Mouse (Mus musculus) forebrain, embryonic 15.5 days (tissue): ENCODE data around the gene Olfr128. TPM values are rescaled to one million over a fixed set of nuclear protein-coding genes. Genes with fewer than 3 reads are reported as not detected.
"Not testable (repeated sequence)": the region's sequence is repeated elsewhere in the genome, so short reads cannot be mapped to it uniquely, and the experiment has no call there.

Experiments used
- ATAC-seq: fragments of 200-750 bp; cut with Nextera tagmentation; replicated peaks from 2 replicates; pipeline ENCODE4 v1.8.0; 2017; ENCODE audit warnings: mild to moderate bottlenecking, moderate TSS enrichment, moderate library complexity
- H3K27ac ChIP-seq: fragments of 300-500 bp; sonication (generic); replicated peaks from 2 replicates; pipeline ENCODE4 v1.5.1; 2015; ENCODE audit warnings: mild to moderate bottlenecking, inconsistent platforms
- H3K27me3 ChIP-seq: fragments of 300-500 bp; sonication (generic); 2 replicates; pipeline ENCODE4 v1.6.1; 2015; ENCODE audit warnings: inconsistent platforms
- H3K36me3 ChIP-seq: fragments of 300-500 bp; sonication (generic); 2 replicates; pipeline ENCODE4 v1.6.1; 2015; ENCODE audit warnings: mild to moderate bottlenecking, inconsistent platforms
- H3K4me1 ChIP-seq: fragments of 300-500 bp; sonication (generic); 2 replicates; pipeline ENCODE4 v1.6.1; 2015; ENCODE audit warnings: inconsistent platforms
- H3K4me2 ChIP-seq: fragments of 300-500 bp; sonication (generic); replicated peaks from 2 replicates; pipeline ENCODE4 v1.6.1; 2015; ENCODE audit warnings: mild to moderate bottlenecking, inconsistent platforms
- H3K4me3 ChIP-seq: fragments of 300-500 bp; sonication (generic); 2 replicates; pipeline ENCODE4 v1.5.1; 2015; ENCODE audit warnings: mild to moderate bottlenecking, inconsistent platforms
- H3K9ac ChIP-seq: fragments of 300-500 bp; sonication (generic); replicated peaks from 2 replicates; pipeline ENCODE4 v1.6.1; 2015; ENCODE audit warnings: mild to moderate bottlenecking, inconsistent platforms
- H3K9me3 ChIP-seq: fragments of 300-500 bp; sonication (generic); 2 replicates; pipeline ENCODE4 v1.6.1; 2016; ENCODE audit warnings: inconsistent platforms
- WGBS: fragments of 180-500 bp; shearing (Covaris S2); methylation state at CpG from one replicate; pipeline ENCODE4 v1.1.7; 2015; ENCODE audit warnings: mixed read lengths; 5-methylcytosine and 5-hydroxymethylcytosine counted together
- polyA plus RNA-seq: library from polyadenylated mRNA; unstranded; fragments of >200 nt; fragmentation: Nextera tagmentation; extraction: Ambion mirVana; gene quantifications from 2 replicates; pipeline ENCODE4 v1.2.1, GENCODE M21; 2015

The Olfr128 gene
- polyA plus RNA-seq: not detected in 2 replicates

DNA sequence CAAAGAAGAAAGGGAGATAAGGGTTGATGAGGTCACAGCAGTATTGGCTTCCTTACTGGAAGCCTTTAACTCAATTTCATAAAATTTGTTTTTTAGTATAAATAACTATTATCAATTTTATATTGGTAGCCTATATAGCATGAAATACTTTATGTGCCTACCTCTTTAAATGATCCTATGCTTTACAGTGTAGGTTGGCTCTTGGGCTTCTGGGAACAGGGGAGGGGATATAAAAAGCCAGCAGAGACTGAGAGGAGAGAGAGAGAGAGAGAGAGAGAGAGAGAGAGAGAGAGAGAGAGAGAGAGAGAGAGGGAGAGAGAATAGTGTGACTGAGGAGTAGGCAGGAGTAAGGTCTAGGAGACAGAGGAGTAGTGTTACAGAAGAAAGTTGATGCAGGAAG, at the start of gene Olfr128:
Gene Olfr128, plus strand, starts transcription at position 301 of the 400 bp plus-strand sequence.
- Histone ChIP-seq H3K4me2 (no peak within 1 kb of the TSS), H3K9me3 (no peaks in the 10 kb centered on the region), H3K9ac (no peak within 1 kb of the TSS), H3K27ac (no peak within 1 kb of the TSS), H3K27me3 (no peaks in the 10 kb centered on the region), H3K4me1 (no peaks in the 10 kb centered on the region), H3K4me3 (no peak within 1 kb of the TSS), H3K36me3 (no peaks in the 10 kb centered on the region)
- ATAC-seq: no peak

DNA sequence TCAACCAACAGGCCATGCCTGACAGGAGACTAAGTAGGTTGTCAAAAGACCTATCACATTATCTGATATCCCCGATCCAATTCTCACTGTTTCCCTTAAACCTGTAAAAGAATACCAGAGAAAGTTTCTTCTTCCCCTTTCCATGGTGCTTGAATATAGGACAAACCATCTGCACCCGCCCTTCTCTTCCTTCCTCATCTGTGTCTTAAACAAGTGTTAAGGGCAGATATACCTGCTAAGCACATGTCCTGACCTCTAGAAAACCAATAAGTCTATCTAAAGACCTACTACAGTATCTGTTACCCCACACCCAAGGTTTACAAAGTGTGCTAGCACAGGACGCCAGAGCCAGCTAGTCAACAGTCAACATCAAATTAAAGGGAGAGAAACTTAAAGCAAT, 46.5 kb upstream of the Olfr128 start:
- Histone ChIP-seq H3K4me2 (no peak overlapping the region), H3K9me3 (no peaks in the 10 kb centered on the region), H3K4me1 (no peaks in the 10 kb centered on the region), H3K9ac (no peak overlapping the region), H3K27me3 (no peaks in the 10 kb centered on the region), H3K4me3 (no peak overlapping the region), H3K27ac (no peak overlapping the region), H3K36me3 (no peaks in the 10 kb centered on the region)
- no peak for ATAC-seq
- WGBS: 89% methylated on average over 3 of the region's 3 CpGs

DNA sequence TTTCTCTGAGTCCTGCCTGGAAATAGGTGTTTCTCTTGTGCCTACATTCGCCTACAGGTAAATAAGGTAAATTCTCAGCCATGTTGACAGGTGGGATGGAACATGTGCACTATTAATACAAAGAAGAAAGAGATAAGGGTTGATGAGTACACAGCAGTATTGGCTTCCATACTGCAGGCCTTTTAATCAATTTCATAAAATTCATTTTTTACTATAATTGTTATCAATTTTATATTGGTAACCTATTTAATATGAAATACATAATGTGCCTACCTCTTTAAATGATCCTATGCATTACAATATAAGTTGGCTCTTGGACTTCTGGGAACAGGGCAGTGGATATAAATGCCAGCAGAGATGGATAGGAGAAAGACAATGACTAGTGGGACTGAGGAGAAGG, 20.2 kb upstream of the Olfr128 start, which contains the start of gene Olfr127:
Gene Olfr127, plus strand, starts transcription at position 301 of the 400 bp plus-strand sequence.
- no peaks in the 10 kb centered on the region for H3K4me1 ChIP-seq
- H3K27me3 ChIP-seq: no peaks in the 10 kb centered on the region
- H3K9me3 ChIP-seq: no peaks in the 10 kb centered on the region
- no peak for ATAC-seq
- no peak within 1 kb of the TSS for H3K4me2 ChIP-seq
- no peak within 1 kb of the TSS for H3K9ac ChIP-seq
- 79% methylated on average over 1 of the region's 1 CpGs for WGBS
- no peak within 1 kb of the TSS for H3K27ac ChIP-seq
- no peaks in the 10 kb centered on the region for H3K36me3 ChIP-seq
- no peak within 1 kb of the TSS for H3K4me3 ChIP-seq

DNA sequence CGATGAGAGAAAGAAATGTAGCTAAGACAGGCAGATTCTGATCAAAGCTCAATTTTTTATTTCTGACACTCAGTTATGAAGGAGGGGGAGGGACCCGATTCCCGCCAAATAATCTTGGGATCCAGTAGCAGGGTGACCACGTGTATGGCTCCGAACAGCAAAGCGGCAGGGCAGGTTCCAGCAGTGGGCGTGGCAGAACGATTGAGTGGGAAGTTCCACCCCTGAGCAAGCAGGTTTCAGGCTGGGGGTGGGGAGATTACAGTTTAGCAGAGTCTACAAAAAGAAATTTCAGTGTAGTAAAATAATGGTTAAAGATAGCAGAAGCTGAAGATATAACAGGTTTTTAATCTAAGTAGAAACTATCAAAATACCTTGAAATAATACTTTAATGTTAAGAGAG, 13.5 kb upstream of the Olfr128 start:
- not testable (repeated sequence) for H3K9ac ChIP-seq, ATAC-seq, H3K4me1 ChIP-seq, H3K9me3 ChIP-seq, H3K27ac ChIP-seq, H3K36me3 ChIP-seq, H3K4me2 ChIP-seq, H3K27me3 ChIP-seq, H3K4me3 ChIP-seq
- WGBS: 75% methylated on average over 8 of the region's 8 CpGs

DNA sequence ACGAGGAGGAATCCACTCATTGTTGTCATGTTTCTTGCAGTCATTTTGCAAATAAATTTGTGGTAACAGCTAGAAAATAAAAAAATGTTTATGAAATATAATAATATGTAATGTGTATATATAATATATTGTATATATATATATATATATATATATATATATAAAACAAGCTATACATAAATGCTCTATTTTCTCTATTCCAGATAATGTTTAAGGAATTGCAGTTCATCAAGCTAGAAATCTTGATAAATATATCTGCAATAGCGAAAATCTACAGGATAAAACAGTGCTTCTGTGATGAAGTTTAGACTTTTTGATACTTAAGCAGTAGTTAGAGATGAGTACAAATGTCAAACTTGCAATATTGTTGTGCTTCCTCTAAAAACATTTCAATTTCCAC, 32.6 kb downstream of the Olfr128 start, which contains the start of gene Olfr761:
Gene Olfr761, minus strand, starts transcription at position 101 of the 400 bp plus-strand sequence.
- H3K27me3 ChIP-seq: no peaks in the 10 kb centered on the region
- no peak within 1 kb of the TSS for H3K4me3 ChIP-seq
- H3K36me3 ChIP-seq: no peaks in the 10 kb centered on the region
- no peak for ATAC-seq
- no peaks in the 10 kb centered on the region for H3K4me1 ChIP-seq
- WGBS: 71% methylated on average over 2 of the region's 2 CpGs
- no peak within 1 kb of the TSS for H3K4me2 ChIP-seq
- H3K9me3 ChIP-seq: no peaks in the 10 kb centered on the region
- H3K27ac ChIP-seq: no peak within 1 kb of the TSS
- H3K9ac ChIP-seq: no peak within 1 kb of the TSS

DNA sequence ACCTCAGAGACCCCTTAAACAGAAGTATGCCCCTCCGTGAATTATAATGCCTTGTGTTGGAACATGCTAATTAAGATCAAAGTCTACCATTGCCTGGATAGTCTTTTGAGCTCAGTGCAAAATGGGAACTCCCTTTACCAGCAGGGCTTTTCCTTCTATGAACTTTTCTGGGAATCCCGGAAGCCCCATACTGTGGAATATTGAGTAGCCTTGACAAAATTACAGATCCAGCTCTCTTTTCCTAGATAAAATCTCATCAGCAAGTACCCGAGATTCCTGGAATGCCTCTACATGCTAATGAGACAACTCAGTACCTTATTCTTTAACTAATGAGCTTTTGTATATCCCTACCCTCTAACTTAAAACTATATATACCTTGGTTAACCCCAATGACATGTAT, 53.2 kb downstream of the Olfr128 start:
- Histone ChIP-seq H3K4me3 (no peak overlapping the region), H3K4me2 (no peak overlapping the region), H3K27me3 (no peaks in the 10 kb centered on the region), H3K27ac (no peak overlapping the region), H3K4me1 (no peaks in the 10 kb centered on the region), H3K9ac (no peak overlapping the region), H3K9me3 (no peaks in the 10 kb centered on the region), H3K36me3 (no peaks in the 10 kb centered on the region)
- 85% methylated on average over 3 of the region's 3 CpGs for WGBS
- ATAC-seq: no peak

Other genes starting within 250 kb of the Olfr128 start
- gene Olfr119, start 224.0 kb upstream of the Olfr128 start, polyA plus RNA-seq: not detected in 2 replicates
- not detected in 2 replicates for gene Olfr120, start 198.7 kb upstream of the Olfr128 start, polyA plus RNA-seq
- not detected in 2 replicates for gene Olfr121, start 171.7 kb upstream of the Olfr128 start, polyA plus RNA-seq
- gene Olfr122, start 151.9 kb upstream of the Olfr128 start, polyA plus RNA-seq: not detected in 2 replicates
- not detected in 2 replicates for gene Olfr123, start 127.0 kb upstream of the Olfr128 start, polyA plus RNA-seq
- gene Olfr124, start 120.7 kb upstream of the Olfr128 start, polyA plus RNA-seq: not detected in 2 replicates
- not detected in 2 replicates for gene Olfr125, start 87.6 kb upstream of the Olfr128 start, polyA plus RNA-seq
- not detected in 2 replicates for gene Olfr126, start 73.1 kb upstream of the Olfr128 start, polyA plus RNA-seq
- gene Olfr127, start 20.1 kb upstream of the Olfr128 start, polyA plus RNA-seq: not detected in 2 replicates
- not detected in 2 replicates for gene Olfr761, start 32.5 kb downstream of the Olfr128 start, polyA plus RNA-seq
- not detected in 2 replicates for gene Olfr129, start 139.5 kb downstream of the Olfr128 start, polyA plus RNA-seq
- not detected in 2 replicates for gene Olfr130, start 143.4 kb downstream of the Olfr128 start, polyA plus RNA-seq
- not detected in 2 replicates for gene Olfr131, start 168.1 kb downstream of the Olfr128 start, polyA plus RNA-seq
- gene Olfr132, start 214.0 kb downstream of the Olfr128 start, polyA plus RNA-seq: not detected in 2 replicates
- gene Olfr133, start 224.7 kb downstream of the Olfr128 start, polyA plus RNA-seq: not detected in 2 replicates